Mouse (Mus musculus): ENCODE data around the gene Tmed8. TPM values are rescaled to one million over a fixed set of nuclear protein-coding genes. Genes with fewer than 3 reads are reported as not detected.

The Tmed8 gene
- total and polyA plus RNA-seq, 3 experiments = 27.3 to 34.8 (median 27.9) TPM

GRCm38 (mm10) chr12:87238632-87239031, 38.4 kb upstream of the Tmed8 start, which contains the start of gene Noxred1:
Gene Noxred1, minus strand, starts transcription at chr12:87238732.
- peaks cover 39 to 51% of the 10 kb centered on the region in 2 experiments for H3K36me3 ChIP-seq (replicated peaks in 1 of 2; ENCODE audit: control insufficient read depth in 1 of 2, insufficient read depth in 1 of 2, low read length in 1 of 2)

GRCm38 (mm10) chr12:87236882-87237483, 36.7 kb upstream of the Tmed8 start:
- H3K4me3 ChIP-seq (replicated peaks in 1 of 3; ENCODE audit: low read depth in 2 of 3, low read length in 2 of 3, poor library complexity in 1 of 3) = no peak overlapping the region
- DNase-seq (ENCODE audit: extremely low read depth) = peak; percentile 66
- dilution Hi-C loops (cut with MboI; ENCODE audit: extremely low pct_ligation_motif_present, extremely low pct_unique_long_range_greater_than_20kb, low sequenced_read_pairs) (no loop called here), in situ Hi-C loops (cut with MboI; ENCODE audit: low pct_ligation_motif_present, low pct_unique_long_range_greater_than_20kb, low sequenced_read_pairs) (no loop called here)
- no peaks in the 10 kb centered on the region for H3K79me2 ChIP-seq (replicated peaks; ENCODE audit: control insufficient read depth, extremely low read depth, insufficient read depth, poor library complexity, severe bottlenecking)
- no peaks in the 10 kb centered on the region for H3K27me3 ChIP-seq (replicated peaks)
- peak overlapping the region; percentile 67; the same call in 1 of the 2 replicates for H3K4me2 ChIP-seq (ENCODE audit: insufficient read depth, low read depth, poor library complexity, severe bottlenecking)
- peak overlapping the region; percentile 27 for H3K27ac ChIP-seq (ENCODE audit: insufficient read depth, low read depth)
- peaks cover 31 to 43% of the 10 kb centered on the region in 2 experiments for H3K36me3 ChIP-seq (replicated peaks in 1 of 2; ENCODE audit: control insufficient read depth in 1 of 2, insufficient read depth in 1 of 2, low read length in 1 of 2)
- H3K9ac ChIP-seq (ENCODE audit: insufficient read depth, low read depth) = no peak overlapping the region
- peaks cover 12 to 19% of the 10 kb centered on the region in 2 experiments for H3K4me1 ChIP-seq (ENCODE audit: control insufficient read depth in 1 of 2, insufficient read depth in 2 of 2)
- peaks cover 3% of the 10 kb centered on the region for H3K9me3 ChIP-seq (replicated peaks; ENCODE audit: low read length)
- TF ChIP-seq POLR2AphosphoS2 (IDR thresholded peaks at IDR 0.05; ENCODE audit: low read depth, low read length) (no peak), POLR2A (IDR thresholded peaks at IDR 0.05; ENCODE audit: low read depth, low read length) (peak; percentile 30; the same call in 1 of the 2 replicates), MYC (IDR thresholded peaks at IDR 0.05; ENCODE audit: low read depth, low read length) (peak; percentile 52; the same call in 1 of the 2 replicates), BHLHE40 (IDR thresholded peaks at IDR 0.05; ENCODE audit: low read depth, low read length) (peak; percentile 52), KAT2A (IDR thresholded peaks at IDR 0.05; ENCODE audit: insufficient replicate concordance, low read length) (no peak), MAX (IDR thresholded peaks at IDR 0.05; ENCODE audit: low read length) (no peak), SMC3 (IDR thresholded peaks at IDR 0.05; ENCODE audit: low read depth, low read length) (no peak), IRF4 (IDR thresholded peaks at IDR 0.05; ENCODE audit: low read depth, low read length) (peak; percentile 40; the same call in 1 of the 2 replicates), E2F4 (IDR thresholded peaks at IDR 0.05; ENCODE audit: insufficient replicate concordance, low read depth, low read length) (no peak), PAX5 (IDR thresholded peaks at IDR 0.05; ENCODE audit: low read length) (no peak), CTCF (conservative IDR thresholded peaks at IDR 0.05 in 1 of 2, IDR thresholded peaks at IDR 0.05 in 1 of 2; ENCODE audit: low read depth in 2 of 2, low read length in 2 of 2) (no peak), MAZ (IDR thresholded peaks at IDR 0.05; ENCODE audit: low read depth, low read length) (no peak), NRF1 (IDR thresholded peaks at IDR 0.05; ENCODE audit: low read depth, low read length) (no peak), ZMIZ1 (IDR thresholded peaks at IDR 0.05; ENCODE audit: low read depth, low read length) (no peak), HCFC1 (IDR thresholded peaks at IDR 0.05; ENCODE audit: low read depth, low read length) (peak; percentile 27; the same call in 1 of the 2 replicates), TCF12 (IDR thresholded peaks at IDR 0.05; ENCODE audit: low read depth, low read length) (peak; percentile 56; the same call in 1 of the 2 replicates), TBP (conservative IDR thresholded peaks at IDR 0.05; ENCODE audit: low read depth, low read length) (no peak), ZNF384 (IDR thresholded peaks at IDR 0.05; ENCODE audit: low read depth, low read length) (no peak), RAD21 (IDR thresholded peaks at IDR 0.05; ENCODE audit: low read depth, low read length) (no peak), SIN3A (IDR thresholded peaks at IDR 0.05; ENCODE audit: low read length) (0 out of 2 replicates have a peak, but pooled peaks have one; percentile 35), ZC3H11A (IDR thresholded peaks at IDR 0.05; ENCODE audit: low read depth, low read length) (no peak), USF2 (conservative IDR thresholded peaks at IDR 0.05; ENCODE audit: low read depth, low read length) (no peak), ETS1 (conservative IDR thresholded peaks at IDR 0.05; ENCODE audit: low read depth, low read length) (peak; percentile 62), MXI1 (IDR thresholded peaks at IDR 0.05; ENCODE audit: low read depth, low read length) (no peak), JUND (conservative IDR thresholded peaks at IDR 0.05; ENCODE audit: low read depth, low read length) (0 out of 2 replicates have a peak, but pooled peaks have one; percentile 24), CHD2 (IDR thresholded peaks at IDR 0.05; ENCODE audit: low read length) (no peak), MEF2A (IDR thresholded peaks at IDR 0.05; ENCODE audit: borderline replicate concordance, low read depth, low read length) (peak; percentile 68; the same call in 1 of the 2 replicates)

More at GRCm38 (mm10) chr12:87238632-87239031, 38.4 kb upstream of the Tmed8 start, which contains the start of gene Noxred1:
- H3K9ac ChIP-seq (ENCODE audit: insufficient read depth, low read depth) = no peak within 1 kb of the TSS
- peaks cover 12 to 19% of the 10 kb centered on the region in 2 experiments for H3K4me1 ChIP-seq (ENCODE audit: control insufficient read depth in 1 of 2, insufficient read depth in 2 of 2)
- TF ChIP-seq MAZ (IDR thresholded peaks at IDR 0.05; ENCODE audit: low read depth, low read length) (no peak), ELF1 (IDR thresholded peaks at IDR 0.05; ENCODE audit: low read depth, low read length) (no peak), GABPA (IDR thresholded peaks at IDR 0.05; ENCODE audit: insufficient replicate concordance, low read depth, low read length) (no peak), EP300 (IDR thresholded peaks at IDR 0.05; ENCODE audit: low read length) (no peak), MEF2A (IDR thresholded peaks at IDR 0.05; ENCODE audit: borderline replicate concordance, low read depth, low read length) (no peak), JUN (IDR thresholded peaks at IDR 0.05; ENCODE audit: insufficient read depth, low read depth, low read length) (no peak), PAX5 (IDR thresholded peaks at IDR 0.05; ENCODE audit: low read length) (no peak), JUND (conservative IDR thresholded peaks at IDR 0.05; ENCODE audit: low read depth, low read length) (no peak), POLR2AphosphoS2 (IDR thresholded peaks at IDR 0.05; ENCODE audit: low read depth, low read length) (no peak), RAD21 (IDR thresholded peaks at IDR 0.05; ENCODE audit: low read depth, low read length) (no peak), USF1 (IDR thresholded peaks at IDR 0.05; ENCODE audit: low read depth, low read length) (no peak), CHD2 (IDR thresholded peaks at IDR 0.05; ENCODE audit: low read length) (no peak), MAX (IDR thresholded peaks at IDR 0.05; ENCODE audit: low read length) (no peak), MAFK (IDR thresholded peaks at IDR 0.05; ENCODE audit: insufficient replicate concordance, low read length) (no peak), TBP (conservative IDR thresholded peaks at IDR 0.05; ENCODE audit: low read depth, low read length) (no peak)
- in situ Hi-C loops (cut with MboI; ENCODE audit: low pct_ligation_motif_present, low pct_unique_long_range_greater_than_20kb, low sequenced_read_pairs) = no loop called here
- no peak within 1 kb of the TSS for H3K4me2 ChIP-seq (ENCODE audit: insufficient read depth, low read depth, poor library complexity, severe bottlenecking)
- H3K4me3 ChIP-seq (replicated peaks in 1 of 3; ENCODE audit: low read depth in 2 of 3, low read length in 2 of 3, poor library complexity in 1 of 3) = no peak within 1 kb of the TSS
- dilution Hi-C loops (cut with MboI; ENCODE audit: extremely low pct_ligation_motif_present, extremely low pct_unique_long_range_greater_than_20kb, low sequenced_read_pairs) = no loop called here
- H3K27ac ChIP-seq (ENCODE audit: insufficient read depth, low read depth) = 0 out of 2 replicates have a peak within 1 kb of the TSS, but pooled peaks have one; percentile 17
- H3K79me2 ChIP-seq (replicated peaks; ENCODE audit: control insufficient read depth, extremely low read depth, insufficient read depth, poor library complexity, severe bottlenecking) = no peaks in the 10 kb centered on the region
- no peak for DNase-seq (ENCODE audit: extremely low read depth)
- no peaks in the 10 kb centered on the region for H3K27me3 ChIP-seq (replicated peaks)
- peaks cover 3% of the 10 kb centered on the region for H3K9me3 ChIP-seq (replicated peaks; ENCODE audit: low read length)

Data from CH12.LX (cell line).